Mouse (Mus musculus) gonadal fat pad, adult 2 months (tissue): ENCODE data around the gene Hspa12a. TPM values are rescaled to one million over a fixed set of nuclear protein-coding genes. Genes with fewer than 3 reads are reported as not detected.

Experiments used
- DNase-seq: peaks from one replicate; pipeline ENCODE4 v3.0.0-alpha.2; 2012; ENCODE audit warnings: low read depth
- polyA plus RNA-seq: library from polyadenylated mRNA; depleted of rRNA; stranded (reverse); fragments of >200 nt; gene quantifications from 2 replicates; pipeline ENCODE4 v1.2.3, GENCODE M21; 2012; rRNA removed

Gene Hspa12a
- 26.1 and 45.6 TPM in 2 replicates for polyA plus RNA-seq

- peak; percentile 42 for DNase-seq
Observed at GRCm38 (mm10) chr19:58942841-58943828, at the start of gene Hspa12a, which contains the start of gene Eno4. Hspa12a (minus strand) TSS chr19:58943654. Eno4 (plus strand) TSS chr19:58943425.

- no peak for DNase-seq
Observed at GRCm38 (mm10) chr19:58981571-58981970, 38.1 kb upstream of the Hspa12a start.

GRCm38 (mm10) chr19:58980056-58980440 is 36.6 kb upstream of the Hspa12a start:
- DNase-seq: no peak

DNA sequence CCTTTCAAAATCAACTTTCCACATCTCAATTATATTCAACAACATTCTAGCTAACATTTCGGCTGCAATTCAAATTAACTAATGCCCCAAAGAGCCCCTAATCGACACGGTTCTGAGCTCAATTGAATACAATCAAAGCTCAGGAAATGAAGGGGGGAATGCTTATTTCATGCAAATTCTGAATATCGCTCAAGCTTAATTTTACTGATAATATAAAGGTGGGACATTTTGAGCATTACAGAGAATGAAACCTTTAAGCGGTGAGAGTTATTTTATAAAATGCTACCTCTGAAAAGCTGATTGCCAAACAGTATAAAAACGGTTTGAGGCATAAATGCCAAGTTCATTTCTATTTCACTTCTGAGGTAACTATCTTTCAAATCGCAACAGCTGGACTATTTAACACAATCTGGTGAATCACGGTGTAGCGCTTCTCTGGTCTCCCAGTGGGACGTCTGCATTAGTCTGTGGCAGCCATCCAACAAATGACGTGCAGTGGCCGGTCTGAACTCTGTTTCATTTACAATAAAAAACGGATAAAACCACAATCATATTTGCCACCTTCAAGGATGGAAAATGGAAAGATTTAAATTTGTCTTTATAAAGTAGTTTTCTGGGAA is 36.1 kb upstream of the Hspa12a start:
- no peak for DNase-seq

DNA sequence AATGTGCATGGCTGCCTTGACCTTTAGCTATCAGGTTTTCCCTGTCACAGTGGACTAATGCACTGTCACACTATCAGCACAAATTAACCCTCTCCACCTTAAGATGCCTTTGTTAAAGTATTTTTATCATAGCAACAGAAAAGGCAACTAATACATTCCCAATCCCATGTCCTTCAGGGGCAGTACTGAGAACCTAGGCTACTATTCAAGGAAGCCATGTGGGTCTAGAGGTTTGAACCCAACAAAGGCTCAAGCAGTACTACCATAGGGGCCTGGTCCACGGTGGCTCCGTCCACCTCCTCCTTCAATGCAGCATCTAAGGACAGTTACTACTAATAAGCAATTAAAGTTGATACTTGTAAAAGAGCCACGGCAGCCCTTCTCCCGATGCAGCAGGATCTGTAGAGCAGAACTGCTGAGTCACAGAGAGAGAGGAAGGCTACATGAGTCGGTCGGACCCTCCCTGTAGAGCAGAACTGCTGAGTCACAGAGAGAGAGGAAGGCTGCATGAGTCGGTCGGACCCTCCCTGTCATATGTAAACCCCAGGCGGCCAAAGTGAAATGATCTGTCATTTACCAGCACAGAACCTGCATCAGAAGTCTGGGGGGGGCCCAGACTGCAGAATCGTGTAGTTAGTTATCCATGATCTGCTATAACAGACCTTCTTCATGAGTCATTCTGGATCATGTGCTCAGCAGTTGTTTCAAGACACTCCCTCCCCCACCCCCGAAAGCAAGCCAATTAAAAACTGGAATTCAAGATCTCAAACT is 35.1 kb upstream of the Hspa12a start:
- DNase-seq: no peak

DNA sequence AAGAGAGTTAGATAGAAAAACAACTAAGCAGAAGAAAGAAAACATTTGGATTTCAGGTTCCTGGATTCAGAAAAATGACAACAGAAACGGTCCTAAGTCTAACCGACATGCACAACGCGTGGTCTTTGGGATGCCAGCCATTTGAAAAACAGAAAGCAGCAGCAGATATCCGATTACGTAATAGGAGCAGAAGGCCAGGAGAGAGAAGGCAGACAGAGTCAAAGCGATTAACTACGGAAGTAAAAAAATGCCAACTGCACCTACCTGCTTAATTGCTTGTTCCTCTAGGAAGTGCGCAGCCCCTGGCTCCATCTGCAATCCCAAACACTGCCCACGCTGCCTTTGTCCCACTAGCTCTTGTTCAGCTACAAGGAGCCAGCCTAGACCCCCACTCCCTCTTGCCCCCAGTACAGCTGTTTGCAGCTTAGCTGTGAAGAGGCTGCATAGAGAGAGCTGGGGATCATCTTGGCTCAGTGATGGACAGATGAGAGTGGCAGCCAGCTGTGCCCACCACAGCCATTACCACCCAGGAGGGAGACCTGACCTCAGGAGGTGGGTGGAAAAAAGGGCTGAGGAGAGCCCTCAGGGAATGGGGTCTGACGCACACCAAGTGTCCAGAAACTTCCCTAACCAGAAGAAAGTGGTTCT is 31.9 kb upstream of the Hspa12a start:
- no peak for DNase-seq

DNA sequence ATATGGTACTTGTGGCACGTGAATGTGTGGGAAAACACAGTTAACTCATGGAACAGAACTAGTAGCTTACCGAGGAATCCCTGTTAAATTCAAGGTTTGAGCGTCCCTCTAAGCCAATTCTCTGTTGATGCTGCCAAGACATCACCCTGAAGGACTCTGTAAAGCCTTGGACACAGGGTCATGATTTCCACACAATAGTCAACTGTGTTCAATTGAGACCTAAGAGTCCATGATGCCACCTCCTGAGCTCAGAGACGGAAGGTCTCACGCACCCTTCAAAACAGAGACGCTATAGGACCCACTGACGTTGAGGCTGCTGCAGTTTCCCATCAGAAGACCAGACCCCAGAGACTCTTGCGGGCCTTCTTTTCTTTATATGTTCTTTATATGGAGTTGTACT is 30.7 kb upstream of the Hspa12a start:
- DNase-seq: no peak

DNA sequence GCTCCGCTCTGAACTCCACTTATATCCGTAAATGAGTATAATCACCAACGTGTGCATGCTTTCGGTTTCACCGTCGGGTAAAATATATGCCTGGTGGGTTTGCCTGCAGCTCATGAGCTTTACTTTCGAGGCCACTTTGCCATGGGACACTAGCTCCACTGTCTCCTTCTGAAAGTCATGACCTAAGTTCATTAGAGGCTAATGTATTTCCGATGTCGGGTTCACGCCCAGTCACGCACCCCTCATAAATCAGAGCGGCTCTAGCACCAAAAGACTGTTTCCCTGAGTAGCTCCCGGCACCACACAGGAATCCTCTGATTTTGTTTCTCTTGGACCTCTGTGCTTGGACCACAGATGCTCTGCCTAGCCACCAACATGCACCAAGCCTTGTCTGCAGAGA is 27.4 kb upstream of the Hspa12a start:
- no peak for DNase-seq

GRCm38 (mm10) chr19:58968731-58969506 is 25.5 kb upstream of the Hspa12a start:
- DNase-seq: no peak

GRCm38 (mm10) chr19:58963011-58963410 is 19.6 kb upstream of the Hspa12a start:
- no peak for DNase-seq

DNA sequence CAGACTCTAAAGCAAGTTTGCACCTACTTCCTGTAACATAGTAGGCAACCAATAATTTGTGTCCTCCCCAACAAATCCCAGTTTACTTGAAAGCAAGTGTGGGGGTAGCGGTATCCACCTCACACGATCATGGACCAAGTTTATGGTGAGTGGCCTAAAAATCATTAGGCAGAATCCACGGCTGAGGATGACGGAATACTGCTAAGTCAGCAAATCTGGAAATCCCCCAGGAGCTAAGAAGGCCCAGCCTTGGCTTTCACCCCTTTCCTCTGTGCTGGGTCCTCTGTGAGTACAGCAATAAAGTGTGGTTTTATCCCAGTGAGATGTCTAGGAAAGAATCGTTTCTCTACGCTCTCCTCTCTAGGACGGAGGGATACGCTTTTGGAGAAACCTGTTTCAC is 11.3 kb upstream of the Hspa12a start:
- DNase-seq: no peak

DNA sequence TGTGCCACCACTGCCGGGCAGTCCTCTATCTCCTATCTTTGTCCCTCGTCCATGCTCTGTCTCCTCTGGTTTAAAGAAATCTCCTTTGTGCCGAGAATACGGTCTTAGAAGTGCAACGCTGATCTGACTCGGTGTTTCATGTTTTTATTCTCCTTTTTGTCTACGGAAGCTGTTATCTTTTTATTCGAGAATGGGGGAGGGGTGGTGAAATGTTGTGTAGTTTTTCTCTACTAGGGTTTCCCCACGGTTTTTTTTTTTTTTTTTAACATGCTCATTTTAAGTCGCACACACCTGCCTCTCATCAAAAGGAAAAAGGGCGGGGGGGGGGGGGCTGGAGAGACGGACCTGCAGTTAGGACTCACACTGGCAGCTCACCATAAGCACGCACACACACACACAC is 8.8 kb upstream of the Hspa12a start:
- DNase-seq: no peak

DNA sequence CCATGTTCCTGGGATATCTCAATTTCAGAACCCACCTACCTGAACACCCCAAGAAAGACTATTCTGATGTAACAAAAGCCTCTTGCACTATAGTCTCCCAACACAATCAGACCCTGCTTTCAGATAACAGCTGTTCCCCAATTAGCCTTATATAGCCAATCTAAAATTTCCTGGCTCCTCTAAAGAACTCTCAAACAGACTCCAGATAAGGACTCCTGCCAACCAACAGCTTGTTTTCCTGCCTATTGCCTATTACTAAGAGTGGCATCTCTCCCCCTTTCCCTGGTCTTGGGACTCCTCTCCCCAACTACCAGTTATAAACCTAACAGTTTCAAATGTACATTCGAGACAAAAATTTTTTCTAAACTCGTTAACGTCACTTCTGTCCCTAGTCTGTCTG is 8.1 kb upstream of the Hspa12a start:
- DNase-seq: no peak

DNA sequence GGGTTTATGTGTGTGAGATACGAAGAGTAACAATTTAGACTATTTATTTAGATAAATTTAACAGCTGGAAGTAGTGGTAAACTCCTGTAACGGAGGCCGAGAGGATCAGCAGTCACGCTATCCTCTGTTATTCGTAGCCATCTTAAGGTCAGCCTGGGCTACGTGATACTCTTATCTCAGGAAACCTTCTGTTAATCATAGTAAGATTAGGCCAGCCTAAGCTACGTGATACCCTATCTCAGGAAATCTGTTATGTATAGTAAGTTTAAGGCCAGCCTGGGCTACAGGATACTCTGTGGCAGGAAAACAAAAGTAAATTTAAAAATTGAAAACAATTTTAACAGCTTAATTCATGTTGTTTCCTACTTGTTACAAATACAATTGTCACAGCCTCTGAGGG is 2.5 kb upstream of the Hspa12a start:
- DNase-seq: no peak

- no peak for DNase-seq
Observed at GRCm38 (mm10) chr19:58933062-58933461, 10.4 kb downstream of the Hspa12a start.

DNA sequence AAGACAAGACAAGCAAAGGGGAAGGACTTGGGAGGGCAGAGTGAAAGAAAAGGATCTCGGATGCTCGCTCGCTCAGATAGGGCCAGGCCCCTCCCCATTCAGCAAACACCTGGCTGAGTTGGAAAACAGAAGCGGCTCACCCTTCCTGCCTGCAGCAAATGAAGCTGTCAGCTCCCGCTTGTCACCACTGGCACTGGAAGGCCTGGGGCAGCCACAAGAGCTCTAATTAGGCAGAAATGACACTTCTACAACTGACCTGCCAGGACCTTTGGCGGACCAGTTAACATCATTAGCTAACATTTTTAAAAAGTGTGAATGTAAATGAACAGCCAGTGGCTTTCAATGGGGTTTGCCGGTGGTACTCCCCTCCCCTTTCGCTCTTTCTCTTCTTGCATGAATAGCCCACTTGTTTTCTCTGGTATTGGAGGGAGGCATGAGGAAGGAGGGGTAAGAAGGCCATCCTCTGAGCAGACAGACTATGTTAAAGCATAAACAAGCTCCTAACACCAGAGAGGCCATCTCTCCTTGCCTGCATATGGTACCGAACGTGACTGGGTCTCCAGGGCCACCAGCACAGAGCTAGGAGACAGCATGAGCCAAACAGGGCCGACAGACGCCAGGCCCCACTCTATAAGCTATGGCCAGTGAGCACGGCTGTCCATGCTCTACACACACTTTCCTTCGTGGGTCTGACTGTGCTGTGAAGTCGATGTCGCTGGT is 12.2 kb downstream of the Hspa12a start:
- DNase-seq: no peak

DNA sequence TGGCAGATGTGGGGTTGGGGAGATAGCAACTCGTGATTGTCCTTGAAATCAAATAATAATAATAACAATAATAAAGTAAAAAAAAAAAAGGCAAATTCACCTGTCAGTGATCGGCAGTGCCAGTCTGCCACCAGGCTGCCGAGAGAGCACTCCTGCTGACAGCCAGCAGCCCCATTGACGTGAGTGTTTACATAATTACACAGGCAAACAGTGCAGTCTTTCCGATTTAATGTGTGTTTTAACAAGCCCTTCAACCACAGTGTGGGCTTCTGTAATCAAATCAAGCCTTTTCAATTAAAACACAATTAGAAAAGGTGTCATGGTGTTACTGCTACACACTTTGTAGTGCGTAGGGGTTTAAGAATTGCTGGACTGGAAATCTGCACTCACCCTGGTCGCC is 24.3 kb downstream of the Hspa12a start:
- no peak for DNase-seq

DNA sequence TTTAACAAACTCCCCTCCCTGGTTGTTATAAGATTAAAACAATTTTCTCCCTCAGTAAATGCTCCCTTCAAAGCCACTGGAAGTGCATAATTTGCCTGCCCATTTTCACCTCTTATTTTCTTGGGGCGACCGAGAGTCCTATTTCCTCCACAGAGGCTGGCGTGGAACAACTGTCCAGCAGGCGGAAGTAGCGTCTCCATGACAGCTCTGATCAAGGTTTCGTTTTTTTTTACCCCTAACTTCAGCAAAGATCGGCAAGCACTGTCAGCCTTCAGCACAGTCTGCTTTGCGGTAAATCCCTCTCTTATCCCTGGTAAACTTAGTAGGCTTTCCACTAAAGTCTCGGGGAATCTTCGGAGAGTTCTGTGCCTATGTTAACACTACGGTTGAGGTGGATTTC is 24.9 kb downstream of the Hspa12a start:
- no peak for DNase-seq

- DNase-seq: no peak
Observed at GRCm38 (mm10) chr19:58913301-58913700, 30.2 kb downstream of the Hspa12a start.

DNA sequence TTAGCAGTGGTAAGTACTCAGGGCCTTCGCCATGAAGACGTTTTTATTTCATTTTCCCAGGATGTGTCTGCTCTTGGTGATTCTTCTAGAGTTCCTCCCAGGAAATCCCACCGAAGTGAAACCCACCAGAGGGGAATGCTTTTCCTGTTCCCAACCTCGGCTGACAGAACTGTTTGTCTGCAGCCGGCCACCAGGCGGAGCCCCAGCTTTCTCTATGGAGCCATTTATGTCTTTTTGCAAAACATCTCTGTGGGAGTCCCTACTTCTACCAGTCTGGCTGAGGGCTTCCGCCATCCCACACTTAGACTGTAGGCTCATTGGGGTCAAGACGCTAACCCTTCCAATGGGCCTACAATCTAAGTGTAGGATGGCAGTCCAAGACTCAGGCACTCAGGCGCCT is 32.1 kb downstream of the Hspa12a start:
- DNase-seq: no peak
